Mouse (Mus musculus): Measurements from ENCODE around the gene Tmem45a.
A peak's percentile ranks its signal among the peaks of the same experiment; 100 is the strongest.

The Tmem45a gene

DNA sequence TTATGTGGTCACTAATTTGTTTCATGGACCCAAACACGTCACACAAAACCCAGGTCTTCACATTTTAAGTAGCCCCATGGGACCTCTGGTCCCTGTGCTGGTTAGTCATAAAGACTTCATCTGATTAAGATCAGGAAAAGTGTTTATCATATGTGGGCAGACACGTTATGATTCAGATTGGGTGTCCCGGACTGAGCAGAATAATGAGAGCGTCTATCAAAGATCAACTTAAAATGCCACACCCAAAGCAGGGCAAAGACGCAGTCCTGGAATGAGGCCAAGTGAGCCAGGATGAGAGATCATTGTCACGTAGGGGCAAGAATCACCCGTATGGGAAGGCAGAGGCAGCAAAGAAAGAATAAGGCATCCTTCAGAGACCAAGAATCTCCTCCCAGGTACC lies 87.1 kb downstream of the Tmem45a start:
- no peak for DNase-seq (ENCODE audit: low spot score in 2 of 2)

DNA sequence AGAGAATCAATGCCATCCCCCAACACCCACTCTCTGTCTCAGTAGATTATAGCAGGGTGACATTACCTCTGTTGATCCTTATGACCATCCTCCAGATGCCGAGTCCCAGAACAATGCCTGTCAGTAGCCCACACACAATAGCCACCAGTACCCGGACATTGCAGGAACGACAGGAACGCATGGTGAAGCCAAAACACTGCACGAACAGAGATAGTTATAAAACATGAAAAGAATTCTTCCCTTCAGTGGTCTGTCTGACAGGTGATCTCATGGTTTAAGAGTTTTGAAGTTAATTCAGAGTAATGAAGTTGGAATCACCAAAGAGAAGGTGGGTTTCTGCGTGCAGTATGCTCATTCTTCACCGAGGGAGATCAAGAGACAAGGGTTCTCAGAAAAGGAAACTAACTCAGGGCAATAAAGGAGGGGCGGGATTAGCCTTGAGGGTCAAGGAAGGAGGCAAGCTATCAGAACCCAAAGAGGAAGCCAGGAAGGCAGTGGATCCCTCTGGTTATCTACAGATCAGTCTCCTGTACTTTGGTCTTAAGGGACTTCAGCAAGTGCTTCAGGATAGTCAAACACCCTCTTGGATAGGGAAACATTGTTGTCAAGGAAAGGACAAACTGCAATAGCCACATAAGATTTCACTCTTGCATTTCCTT lies 90.4 kb downstream of the Tmem45a start, which contains the start of gene Adgrg7:
Gene Adgrg7, minus strand, starts transcription at position 375 of the 659 bp plus-strand sequence.
- no peak for DNase-seq (ENCODE audit: low spot score in 2 of 2)

DNA sequence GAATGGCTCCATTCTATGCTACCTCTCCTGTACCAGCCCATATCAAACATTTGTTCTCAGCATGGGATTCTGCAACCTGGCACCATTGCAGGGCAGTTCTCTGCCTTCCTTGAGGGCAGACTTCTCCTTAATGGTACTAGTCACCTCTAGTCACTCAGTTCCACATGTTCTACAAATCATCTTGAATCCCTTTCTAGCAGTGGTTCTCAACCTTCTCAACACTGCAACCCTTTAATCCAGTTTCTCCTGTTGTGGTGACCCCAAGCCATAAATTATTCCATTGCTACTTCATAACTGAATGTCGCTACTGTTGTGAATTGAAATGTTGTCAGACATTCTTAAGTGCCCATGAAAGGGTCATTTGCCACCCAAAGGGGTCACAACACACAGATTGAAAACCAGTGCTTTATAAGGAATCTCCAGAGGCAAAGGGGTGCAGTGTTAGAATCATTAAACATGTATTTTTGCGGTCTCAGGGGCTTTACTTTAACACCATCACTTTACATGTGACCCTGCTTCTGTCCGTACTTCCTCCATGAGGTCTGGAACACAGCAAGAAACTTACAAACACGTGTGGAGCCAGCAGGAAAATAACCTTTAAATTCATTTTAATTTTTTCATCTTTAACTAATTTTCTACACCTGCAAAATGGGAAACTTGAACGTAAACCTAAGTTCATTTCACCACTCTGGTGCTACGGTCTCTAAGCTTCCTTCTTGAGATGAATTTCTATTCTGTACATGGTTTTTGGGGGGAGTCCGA lies 91.4 kb downstream of the Tmem45a start:
- no peak for DNase-seq (ENCODE audit: low spot score in 2 of 2)

DNA sequence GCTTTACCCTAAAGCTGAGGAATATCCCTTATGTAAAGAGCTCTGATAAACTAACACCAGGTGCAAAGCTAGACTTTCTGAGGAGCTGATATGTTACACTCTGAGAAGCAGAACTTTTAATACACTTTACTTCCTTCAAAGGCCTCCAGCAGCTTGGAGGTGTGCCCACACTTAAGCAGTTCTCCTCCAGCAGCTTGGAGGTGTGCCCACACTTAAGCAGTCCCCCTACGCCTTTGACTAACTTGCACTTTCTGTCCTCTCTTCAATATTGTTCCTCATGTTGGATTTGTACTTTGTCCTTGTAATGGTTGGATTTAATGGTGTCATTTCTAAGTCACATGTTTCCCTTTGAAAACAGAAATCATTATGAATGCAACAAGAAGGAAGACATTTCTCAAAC lies 92.2 kb downstream of the Tmem45a start:
- no peak for DNase-seq (ENCODE audit: low spot score in 2 of 2)

DNA sequence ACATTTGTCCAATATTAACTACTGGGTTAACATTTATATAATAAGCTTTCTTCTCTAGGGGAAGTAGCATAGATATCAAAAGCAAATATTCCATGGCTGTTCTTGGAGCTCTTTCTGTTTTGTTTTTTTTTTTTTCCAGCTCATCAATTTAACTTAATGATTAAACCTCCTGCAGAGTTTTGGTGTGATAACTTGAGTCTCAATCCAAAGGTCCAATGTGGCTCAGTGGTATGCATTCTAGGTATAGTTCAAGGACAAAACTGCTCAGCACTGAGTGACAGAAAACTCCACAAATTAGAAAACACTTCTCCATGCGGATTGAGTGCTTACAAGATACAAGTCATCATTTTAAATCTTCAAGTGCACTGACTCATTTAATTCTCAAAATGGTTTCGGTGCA lies 100.0 kb downstream of the Tmem45a start:
- DNase-seq (ENCODE audit: low spot score in 2 of 2) = no peak

DNA sequence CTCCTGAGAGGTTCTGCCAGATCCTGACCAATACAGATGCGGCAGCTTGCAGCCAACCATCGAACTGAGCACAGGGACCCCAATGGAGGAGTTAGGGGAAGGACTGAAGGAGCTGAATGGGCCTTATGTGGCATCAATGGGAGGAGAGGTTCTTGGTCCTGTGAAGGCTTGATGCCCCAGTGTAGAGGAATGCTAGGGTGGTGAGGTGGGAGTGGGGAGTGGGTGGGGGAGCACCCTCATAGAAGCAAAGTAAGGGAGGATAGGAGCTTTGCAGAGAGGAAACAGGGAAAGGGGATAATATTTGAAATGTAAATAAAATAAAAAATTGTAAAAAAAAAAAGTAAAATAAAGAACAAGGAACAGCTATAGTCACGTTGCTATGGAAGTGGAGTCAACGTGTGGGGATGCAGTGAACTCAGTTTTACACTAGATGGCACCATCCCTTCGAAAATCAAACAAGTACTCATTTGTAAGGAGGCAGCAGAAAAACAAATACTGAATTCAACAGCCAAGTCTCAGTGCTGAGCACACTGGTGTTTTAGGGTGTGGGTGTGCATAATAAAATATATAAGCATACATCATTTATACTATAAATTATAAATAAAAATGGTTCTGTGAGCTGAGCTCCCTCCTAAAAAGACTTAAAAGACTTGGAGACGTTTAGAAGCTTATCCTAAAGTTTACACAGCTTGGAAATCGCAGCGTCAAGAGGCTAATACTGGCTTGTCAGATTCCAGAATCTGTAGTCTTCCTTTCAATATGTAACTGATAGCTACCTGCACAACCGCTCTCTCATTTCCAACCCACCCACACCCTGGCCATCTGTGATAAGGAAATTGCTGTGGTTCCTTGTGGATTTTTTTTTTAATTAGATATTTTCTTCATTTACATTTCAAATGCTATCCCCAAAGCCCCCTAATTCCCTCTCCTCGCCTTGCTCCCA lies 114.5 kb downstream of the Tmem45a start:
- DNase-seq (ENCODE audit: low spot score in 2 of 2) = peak; percentile 7 to 30

All from heart, adult 9 months (tissue).